Mouse (Mus musculus) bone marrow, adult 2 months (tissue): Measurements from ENCODE around the gene Ticam1. TPM values are rescaled to one million over a fixed set of nuclear protein-coding genes. Genes with fewer than 3 reads are reported as not detected.

Experiments used
- H3K27ac ChIP-seq: fragments of 200-500 bp; 2 replicates; pipeline ENCODE4 v1.5.1; 2012; ENCODE audit warnings: low read depth, mild to moderate bottlenecking, control low read depth, inconsistent platforms, low read length; ENCODE audit not compliant: control insufficient read depth, poor library complexity, insufficient read depth
- H3K4me1 ChIP-seq: fragments of 200-500 bp; 2 replicates; pipeline ENCODE4 v1.6.1; 2011; ENCODE audit warnings: low read length; ENCODE audit not compliant: control insufficient read depth, insufficient read depth
- H3K4me3 ChIP-seq: fragments of 200-500 bp; replicated peaks from 2 replicates; pipeline ENCODE3; 2011; ENCODE audit warnings: mild to moderate bottlenecking, low read depth, low read length, control low read depth; ENCODE audit not compliant: control insufficient read depth
- CTCF ChIP-seq: fragments of 200-500 bp; IDR thresholded peaks from 2 replicates; pipeline ENCODE4 v1.5.1; 2011; ENCODE audit warnings: low read length, control low read depth; ENCODE audit not compliant: control insufficient read depth, insufficient read depth
- POLR2A ChIP-seq: fragments of 200-500 bp; IDR thresholded peaks from 2 replicates; pipeline ENCODE4 v1.6.1; 2011; ENCODE audit warnings: low read depth, mild to moderate bottlenecking, control low read depth, low read length, borderline replicate concordance; ENCODE audit not compliant: control insufficient read depth
- WGBS: fragments of 180-500 bp; shearing (Covaris S2); methylation state at CpG from one replicate; pipeline ENCODE4 v1.1.7; 2018; 5-methylcytosine and 5-hydroxymethylcytosine counted together
- polyA plus RNA-seq: library from polyadenylated mRNA; stranded (reverse); fragments of >200 nt; gene quantifications from 2 replicates; pipeline ENCODE4 v1.2.4, GENCODE M21; 2011; ENCODE audit warnings: low replicate concordance; ENCODE audit not compliant: missing spikeins, insufficient read depth, insufficient read length

Ticam1 gene
- polyA plus RNA-seq, 1 experiment: 5.9 TPM

- H3K4me3 ChIP-seq: peak overlapping the region; percentile 74
- H3K27ac ChIP-seq: peak overlapping the region; percentile 83
- WGBS: under 1% methylated on average over 32 of the region's 32 CpGs
- TF ChIP-seq CTCF: peak; percentile 95
- TF ChIP-seq POLR2A: peak; percentile 75; the same call in 1 of the 2 replicates
- no peaks in the 10 kb centered on the region; the same call in 1 of the 2 replicates for H3K4me1 ChIP-seq
Observed at GRCm38 (mm10) chr17:56255863-56256238, 20.7 kb downstream of the Ticam1 start.

DNA sequence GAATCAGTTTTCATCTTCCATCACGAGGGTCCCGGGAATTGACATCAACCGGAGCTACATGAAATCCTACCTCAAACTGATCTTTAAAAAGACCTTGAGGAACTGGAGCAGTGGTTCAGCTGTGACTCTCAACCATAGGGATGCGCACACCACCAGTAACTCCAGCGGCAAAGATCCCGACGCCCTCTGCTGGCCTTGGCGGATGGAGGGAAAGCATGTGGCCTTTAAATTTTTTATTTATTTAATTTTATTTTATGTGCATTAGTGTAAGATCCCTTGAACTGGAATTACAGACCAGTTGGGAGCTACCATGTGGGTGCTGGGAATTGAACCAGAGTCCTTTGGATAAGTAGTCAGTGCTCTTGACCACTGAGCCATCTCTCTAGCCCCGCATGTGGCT, 21.2 kb downstream of the Ticam1 start:
- 0 out of 2 replicates have a peak, but pooled peaks have one; percentile 4 for TF ChIP-seq CTCF
- no peak for TF ChIP-seq POLR2A
- Histone ChIP-seq H3K4me1 (no peaks in the 10 kb centered on the region; the same call in 1 of the 2 replicates), H3K27ac (no peak overlapping the region), H3K4me3 (no peak overlapping the region)
- WGBS: 14% methylated on average over 9 of the region's 9 CpGs

- Histone ChIP-seq H3K4me1 (no peaks in the 10 kb centered on the region; the same call in 1 of the 2 replicates), H3K4me3 (no peak overlapping the region), H3K27ac (no peak overlapping the region)
- no peak for TF ChIP-seq POLR2A
- no peak for TF ChIP-seq CTCF
- 81% methylated on average over 4 of the region's 4 CpGs for WGBS
Observed at GRCm38 (mm10) chr17:56254695-56255094, 21.9 kb downstream of the Ticam1 start.

GRCm38 (mm10) chr17:56251136-56251829, 25.3 kb downstream of the Ticam1 start:
- Histone ChIP-seq H3K27ac (no peak overlapping the region), H3K4me3 (no peak overlapping the region), H3K4me1 (no peaks in the 10 kb centered on the region)
- WGBS: under 1% methylated on average over 6 of the region's 6 CpGs
- TF ChIP-seq POLR2A: no peak
- TF ChIP-seq CTCF: peak; percentile 61

- 71% methylated on average over 7 of the region's 7 CpGs for WGBS
- H3K27ac ChIP-seq: no peak overlapping the region
Observed at GRCm38 (mm10) chr17:56245608-56246007, 31.0 kb downstream of the Ticam1 start.

GRCm38 (mm10) chr17:56241541-56242401, 34.8 kb downstream of the Ticam1 start:
- WGBS: 4% methylated on average over 33 of the region's 33 CpGs
- TF ChIP-seq CTCF: no peak
- TF ChIP-seq POLR2A: 0 out of 2 replicates have a peak, but pooled peaks have one; percentile 7
- Histone ChIP-seq H3K27ac (no peak overlapping the region), H3K4me1 (no peaks in the 10 kb centered on the region), H3K4me3 (no peak overlapping the region)

More at GRCm38 (mm10) chr17:56245608-56246007, 31.0 kb downstream of the Ticam1 start:
- TF ChIP-seq CTCF (no peak), POLR2A (no peak)
- Histone ChIP-seq H3K4me1 (no peaks in the 10 kb centered on the region), H3K4me3 (no peak overlapping the region)

DNA sequence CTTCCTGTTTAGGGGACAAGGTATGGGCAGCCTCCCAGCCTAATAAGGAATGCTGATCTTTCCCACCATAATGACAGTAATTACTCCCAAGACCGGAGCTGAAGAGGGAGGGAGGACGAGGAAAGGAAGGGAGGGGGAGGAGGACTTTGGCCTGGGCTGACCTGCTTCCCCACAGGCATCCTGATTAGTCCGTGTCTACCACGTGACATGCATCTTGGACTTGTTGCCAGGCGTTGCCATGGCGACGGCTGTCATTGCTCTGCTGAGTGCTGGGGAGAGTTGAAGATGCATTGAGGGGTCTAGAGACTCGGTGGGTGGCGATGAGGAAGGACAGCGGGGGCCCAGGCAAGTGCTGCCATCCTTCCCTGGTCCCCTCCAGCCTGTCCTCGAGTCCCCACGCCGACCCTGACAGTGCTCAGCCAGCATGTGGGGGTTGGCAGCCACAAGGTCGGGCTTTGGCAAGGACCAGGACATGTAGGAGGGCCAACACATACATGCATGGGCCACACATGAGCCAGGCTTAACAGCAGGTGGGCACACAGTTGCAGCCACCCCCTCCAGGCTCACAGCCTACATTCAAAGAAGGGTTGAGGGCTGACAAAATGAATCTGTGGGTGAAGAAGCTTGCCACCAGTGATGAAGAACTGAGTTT, 42.6 kb downstream of the Ticam1 start:
- WGBS: 4% methylated on average over 14 of the region's 14 CpGs
- TF ChIP-seq POLR2A: no peak
- TF ChIP-seq CTCF: no peak
- no peak overlapping the region for H3K4me3 ChIP-seq
- H3K27ac ChIP-seq: no peak overlapping the region
- H3K4me1 ChIP-seq: no peaks in the 10 kb centered on the region

DNA sequence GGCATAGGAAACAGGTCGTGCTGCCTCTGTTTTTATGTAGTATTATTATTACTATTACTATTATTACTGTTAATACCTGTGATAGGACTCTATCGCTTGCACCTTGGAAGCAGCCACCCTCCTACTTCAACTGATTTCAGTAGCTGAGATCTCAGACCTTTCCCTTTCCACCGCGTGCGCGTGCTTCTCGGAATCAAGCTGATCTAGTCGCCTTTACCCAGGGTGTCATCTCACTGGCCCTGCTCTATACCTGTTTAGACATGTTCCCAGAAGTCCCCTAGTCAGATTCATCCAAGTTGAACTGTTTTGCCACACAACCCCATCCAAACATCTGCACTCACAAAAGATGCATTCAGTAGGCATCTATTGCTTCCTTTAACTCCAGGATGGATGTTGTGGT, 43.2 kb downstream of the Ticam1 start:
- no peaks in the 10 kb centered on the region for H3K4me1 ChIP-seq
- WGBS: 48% methylated on average over 8 of the region's 8 CpGs
- TF ChIP-seq CTCF (no peak), POLR2A (no peak)
- no peak overlapping the region for H3K4me3 ChIP-seq
- H3K27ac ChIP-seq: no peak overlapping the region
